Mouse (Mus musculus): ENCODE results near the gene Ddx55.
A peak's percentile ranks its signal among the peaks of the same experiment; 100 is the strongest.

The Ddx55 gene

GRCm38 (mm10) chr5:124552558-124553307 lies at the start of gene Ddx55:
Ddx55 (plus strand) TSS chr5:124552864.
- DNase-seq (ENCODE audit: low spot score in 2 of 2), result peak; percentile 73 to 78

- DNase-seq (ENCODE audit: low spot score in 2 of 2), result peak; percentile 68 to 73
Measured at GRCm38 (mm10) chr5:124503742-124504141, 48.9 kb upstream of the Ddx55 start.

GRCm38 (mm10) chr5:124505235-124505634 lies 47.4 kb upstream of the Ddx55 start:
- no peak for DNase-seq (ENCODE audit: low spot score in 2 of 2)

GRCm38 (mm10) chr5:124506731-124507359 lies 45.8 kb upstream of the Ddx55 start:
- DNase-seq (ENCODE audit: low spot score in 2 of 2), result no peak

- DNase-seq (ENCODE audit: low spot score in 2 of 2), result no peak
Measured at GRCm38 (mm10) chr5:124509200-124509599, 43.5 kb upstream of the Ddx55 start.

GRCm38 (mm10) chr5:124509742-124510237 lies 42.9 kb upstream of the Ddx55 start:
- no peak for DNase-seq (ENCODE audit: low spot score in 2 of 2)

GRCm38 (mm10) chr5:124510536-124511050 lies 42.1 kb upstream of the Ddx55 start:
- DNase-seq (ENCODE audit: low spot score in 2 of 2), result no peak

GRCm38 (mm10) chr5:124515789-124516188 lies 36.9 kb upstream of the Ddx55 start:
- DNase-seq (ENCODE audit: low spot score in 2 of 2), result no peak

- DNase-seq (ENCODE audit: low spot score in 2 of 2), result peak in 1 of 2 experiments; percentile 58
Measured at GRCm38 (mm10) chr5:124518648-124519047, 34.0 kb upstream of the Ddx55 start.

- no peak for DNase-seq (ENCODE audit: low spot score in 2 of 2)
Measured at GRCm38 (mm10) chr5:124521588-124521987, 31.1 kb upstream of the Ddx55 start.

- DNase-seq (ENCODE audit: low spot score in 2 of 2), result no peak
Measured at GRCm38 (mm10) chr5:124523032-124523431, 29.6 kb upstream of the Ddx55 start.

- DNase-seq (ENCODE audit: low spot score in 2 of 2), result no peak
Measured at GRCm38 (mm10) chr5:124524943-124525342, 27.7 kb upstream of the Ddx55 start.

GRCm38 (mm10) chr5:124528351-124528750 lies 24.3 kb upstream of the Ddx55 start:
- DNase-seq (ENCODE audit: low spot score in 2 of 2), result no peak

GRCm38 (mm10) chr5:124528791-124529190 lies 23.9 kb upstream of the Ddx55 start:
- DNase-seq (ENCODE audit: low spot score in 2 of 2), result no peak

GRCm38 (mm10) chr5:124529191-124529651 lies 23.4 kb upstream of the Ddx55 start:
- DNase-seq (ENCODE audit: low spot score in 2 of 2), result no peak

- no peak for DNase-seq (ENCODE audit: low spot score in 2 of 2)
Measured at GRCm38 (mm10) chr5:124529697-124530096, 23.0 kb upstream of the Ddx55 start.

- peak in 1 of 2 experiments; percentile 59 for DNase-seq (ENCODE audit: low spot score in 2 of 2)
Measured at GRCm38 (mm10) chr5:124530655-124531582, 21.7 kb upstream of the Ddx55 start, which contains the start of gene Rilpl1. Rilpl1 (minus strand) TSS chr5:124531391.

GRCm38 (mm10) chr5:124531583-124531930 lies 21.1 kb upstream of the Ddx55 start:
- no peak for DNase-seq (ENCODE audit: low spot score in 2 of 2)

GRCm38 (mm10) chr5:124532451-124532850 lies 20.2 kb upstream of the Ddx55 start:
- no peak for DNase-seq (ENCODE audit: low spot score in 2 of 2)

GRCm38 (mm10) chr5:124535016-124535415 lies 17.6 kb upstream of the Ddx55 start:
- DNase-seq (ENCODE audit: low spot score in 2 of 2), result no peak

GRCm38 (mm10) chr5:124536776-124537175 lies 15.9 kb upstream of the Ddx55 start:
- no peak for DNase-seq (ENCODE audit: low spot score in 2 of 2)

All from frontal cortex, postnatal 25 days (tissue).